Mouse (Mus musculus): ENCODE results near the gene Clec4a4.
A peak's percentile ranks its signal among the peaks of the same experiment; 100 is the strongest.
"Not testable (repeated sequence)": the region's sequence is repeated elsewhere in the genome, so short reads cannot be mapped to it uniquely, and the experiment has no call there.

The Clec4a4 gene

DNA sequence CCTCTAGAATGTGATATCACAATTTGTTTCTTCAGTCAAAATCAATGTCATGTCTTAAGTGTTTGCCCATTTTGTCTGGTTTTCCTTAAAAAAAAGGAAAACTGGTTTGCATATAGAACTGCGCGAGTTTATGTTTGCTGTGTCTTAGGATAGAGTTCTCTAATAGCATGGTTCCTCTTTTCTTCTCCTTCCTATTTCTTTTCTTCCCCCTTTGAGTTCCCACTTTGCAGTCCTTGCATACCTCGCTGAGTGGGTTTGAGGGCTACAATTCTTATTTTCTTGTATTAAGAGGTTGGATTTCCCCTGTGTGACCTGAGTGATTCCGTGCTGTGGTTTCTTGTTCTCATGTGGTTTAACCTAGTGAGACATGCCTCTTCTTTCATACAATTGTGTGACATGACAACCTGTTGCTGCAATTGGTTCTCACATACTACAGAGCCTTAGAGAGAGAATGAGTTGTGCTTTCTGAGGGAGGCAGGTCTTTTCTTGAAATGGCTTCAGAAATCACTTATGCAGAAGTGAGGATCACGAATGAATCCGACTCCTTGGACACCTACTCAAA is at the start of gene Clec4a4:
Clec4a4 (plus strand) TSS at position 492 of the 562 bp plus-strand sequence.
- no peak for DNase-seq (ENCODE audit: low read depth in 1 of 2, low spot score in 2 of 2)

DNA sequence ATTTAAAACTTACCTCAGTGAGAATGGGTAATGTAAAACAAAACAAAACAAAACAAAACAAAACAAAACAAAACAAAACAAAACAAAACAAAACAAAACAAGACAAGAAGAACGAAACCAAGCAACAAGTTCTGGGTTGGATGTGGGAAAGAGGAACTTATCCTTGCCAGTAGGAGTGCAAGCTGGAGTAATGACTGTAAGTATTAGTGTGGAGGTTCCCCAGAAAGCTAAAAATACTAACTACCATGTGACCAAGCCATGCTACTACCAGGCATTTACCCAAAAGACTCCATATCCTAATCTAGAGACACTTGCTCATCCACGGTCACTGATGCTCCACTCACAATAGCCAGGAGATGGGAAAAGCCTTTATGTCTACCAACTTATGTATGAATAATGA is 43.4 kb upstream of the Clec4a4 start:
- no peak for DNase-seq (ENCODE audit: low read depth in 1 of 2, low spot score in 2 of 2)

DNA sequence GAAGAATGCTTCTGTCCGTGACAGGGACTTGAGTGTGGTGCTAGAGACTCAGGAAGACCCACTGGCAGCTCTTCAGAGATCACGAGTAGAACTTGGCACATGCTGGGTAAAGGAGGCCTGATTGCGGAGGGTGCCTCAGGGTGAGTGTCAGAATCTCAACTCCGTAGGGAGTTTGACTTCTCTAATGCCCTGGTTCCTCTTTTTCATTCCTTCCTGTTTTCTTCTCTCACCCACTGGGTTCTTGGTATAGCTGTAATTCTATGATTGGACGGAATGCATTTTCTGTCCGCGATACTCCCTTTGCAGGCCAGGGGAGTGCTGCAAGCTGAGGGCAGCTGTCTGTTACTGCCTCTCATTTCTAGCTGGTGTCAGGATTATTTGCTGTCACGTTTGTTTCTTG is 37.8 kb upstream of the Clec4a4 start, which contains the start of gene Clec4a3:
Clec4a3 (plus strand) TSS at position 115 of the 400 bp plus-strand sequence.
- peak; percentile 53 to 64 for DNase-seq (ENCODE audit: low read depth in 1 of 2, low spot score in 2 of 2)

DNA sequence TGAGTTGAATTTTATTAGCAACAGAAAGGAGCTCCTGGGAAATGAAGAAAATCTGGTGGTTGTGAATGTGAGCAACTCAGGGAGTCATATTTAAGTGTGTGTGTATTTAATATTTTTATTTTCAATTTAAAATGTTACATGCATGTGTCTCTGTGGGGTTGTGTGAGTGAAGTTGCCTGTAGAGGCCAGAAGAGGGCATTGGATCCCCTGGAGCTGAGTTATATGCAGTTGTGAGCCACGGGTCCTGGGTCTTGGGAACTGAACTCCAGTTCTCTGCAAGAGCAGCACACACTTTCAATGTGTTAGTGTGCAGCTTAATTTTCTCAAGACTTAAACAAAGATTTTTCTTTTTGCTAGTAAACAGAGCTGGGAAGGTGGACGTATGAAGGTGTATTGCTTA is 25.6 kb upstream of the Clec4a4 start:
- no peak for DNase-seq (ENCODE audit: low read depth in 1 of 2, low spot score in 2 of 2)

DNA sequence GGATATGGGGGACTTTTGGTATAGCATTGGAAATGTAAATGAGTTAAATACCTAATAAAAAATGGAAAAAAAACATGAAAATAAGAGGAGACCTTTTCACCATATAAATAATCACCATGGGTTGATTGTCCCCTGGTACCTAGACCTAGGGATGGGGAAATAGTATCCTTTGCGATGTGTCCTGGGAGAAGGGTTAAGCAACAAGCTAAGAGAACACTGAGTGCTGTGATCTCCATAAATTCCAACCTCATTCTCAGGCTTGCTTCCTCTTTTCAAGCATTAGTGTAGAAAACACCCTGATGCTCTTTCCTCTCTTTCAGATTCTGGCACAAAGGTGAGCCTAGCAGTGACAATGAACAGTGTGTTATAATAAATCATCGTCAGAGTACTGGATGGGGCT is 21.1 kb upstream of the Clec4a4 start:
- DNase-seq (ENCODE audit: low read depth in 1 of 2, low spot score in 2 of 2), result no peak

DNA sequence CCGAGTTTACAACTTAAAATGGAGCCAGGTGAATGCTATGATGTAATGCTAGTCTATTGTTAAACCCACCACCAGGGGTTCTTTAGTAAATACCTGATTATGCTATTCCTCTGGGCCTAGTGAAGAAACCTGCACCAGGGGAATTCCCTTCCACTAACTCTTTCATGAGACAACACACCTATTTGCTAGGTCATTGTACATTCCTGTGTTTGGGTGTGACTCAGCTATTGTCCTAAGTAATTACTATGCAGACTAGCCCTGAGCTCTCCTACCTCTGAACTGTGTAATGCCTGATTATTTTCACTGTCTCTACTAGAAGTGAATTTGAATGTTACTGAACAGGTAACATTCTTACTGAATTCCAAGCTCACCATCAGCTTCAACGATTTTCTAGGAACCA is 14.5 kb downstream of the Clec4a4 start:
- DNase-seq (ENCODE audit: low read depth in 1 of 2, low spot score in 2 of 2), result not testable (repeated sequence)

DNA sequence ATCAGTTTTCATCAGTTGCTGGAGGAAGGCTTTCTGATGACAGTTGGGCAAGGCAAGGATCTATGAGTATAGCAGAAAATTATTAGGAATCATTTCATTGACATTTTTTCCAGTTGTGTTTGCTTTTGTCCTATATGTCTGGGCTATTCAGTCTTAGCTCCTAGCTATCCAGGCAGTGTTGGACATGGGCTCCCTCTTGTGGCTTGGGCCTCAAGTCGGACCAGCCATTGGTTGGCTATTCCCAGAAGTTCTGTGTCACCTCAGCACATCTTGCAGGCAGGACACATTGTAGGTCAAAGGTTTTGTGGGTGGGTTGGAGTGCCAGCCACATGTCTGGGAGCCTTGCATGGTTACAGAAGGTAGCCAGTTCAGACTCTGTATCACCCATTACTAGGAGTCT is 15.4 kb downstream of the Clec4a4 start:
- DNase-seq (ENCODE audit: low read depth in 1 of 2, low spot score in 2 of 2), result no peak

DNA sequence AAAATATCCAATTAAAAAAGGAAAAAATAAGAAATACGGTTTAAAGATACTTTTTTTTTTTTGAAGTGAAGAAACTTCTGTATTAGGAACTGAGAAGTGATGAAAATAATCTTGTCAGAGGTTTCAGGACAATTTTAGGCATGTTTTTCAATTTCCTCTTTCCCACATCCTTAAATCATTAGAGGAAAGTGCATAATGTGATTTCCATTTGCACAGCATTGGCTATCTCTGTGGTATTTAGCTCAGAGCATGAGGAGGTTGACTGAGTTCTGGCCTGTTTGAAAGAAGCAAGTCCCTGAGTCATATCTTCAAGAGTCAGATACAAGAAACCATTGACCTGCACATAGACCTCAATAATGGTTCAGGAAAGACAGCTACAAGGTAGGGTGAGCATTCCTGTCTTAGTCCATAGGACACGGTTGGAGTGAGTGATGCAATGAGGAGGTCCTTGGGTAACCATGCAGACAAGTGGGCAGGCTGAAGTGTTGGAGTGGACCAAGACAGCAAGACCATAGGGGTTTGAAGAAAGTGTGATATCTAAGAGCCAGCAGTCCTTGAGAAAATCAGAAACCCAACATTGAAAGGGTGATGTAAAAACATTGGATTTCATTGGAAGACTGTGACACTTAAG is 59.7 kb downstream of the Clec4a4 start, which contains the start of gene Clec4b1:
Clec4b1 (plus strand) TSS at position 221 of the 631 bp plus-strand sequence.
- DNase-seq (ENCODE audit: low read depth in 1 of 2, low spot score in 2 of 2), result no peak

Data from monocyte, adult 2 months (primary cell).